Mouse (Mus musculus): ENCODE results near the gene Pithd1.

Gene Pithd1

GRCm38 (mm10) chr4:135960717-135961116 lies 26.3 kb downstream of the Pithd1 start:
- DNase-seq: peak; percentile 86

GRCm38 (mm10) chr4:135958354-135958753 lies 28.7 kb downstream of the Pithd1 start:
- no peak for DNase-seq

- DNase-seq: no peak
These were observed 31.2 kb downstream of the Pithd1 start for GRCm38 (mm10) chr4:135955886-135956285.

- peak; percentile 82 for DNase-seq
These were observed 32.8 kb downstream of the Pithd1 start for GRCm38 (mm10) chr4:135954241-135954640.

- no peak for DNase-seq
These were observed 33.9 kb downstream of the Pithd1 start for GRCm38 (mm10) chr4:135953179-135953578.

- peak; percentile 46 for DNase-seq
These were observed 35.6 kb downstream of the Pithd1 start for GRCm38 (mm10) chr4:135951505-135951904.

GRCm38 (mm10) chr4:135950365-135950764 lies 36.7 kb downstream of the Pithd1 start:
- peak; percentile 67 for DNase-seq

- DNase-seq: peak; percentile 83
These were observed 37.2 kb downstream of the Pithd1 start for GRCm38 (mm10) chr4:135949911-135950310.

GRCm38 (mm10) chr4:135949475-135949874 lies 37.6 kb downstream of the Pithd1 start:
- DNase-seq: no peak

- DNase-seq: no peak
These were observed 38.9 kb downstream of the Pithd1 start for GRCm38 (mm10) chr4:135948142-135948541.

GRCm38 (mm10) chr4:135946659-135947301 lies 40.3 kb downstream of the Pithd1 start:
- DNase-seq: no peak

GRCm38 (mm10) chr4:135946278-135946658 lies 40.8 kb downstream of the Pithd1 start, which contains the start of gene Hmgcl:
TSS of gene Hmgcl (plus strand) at chr4:135946448.
- peak; percentile 94 for DNase-seq

- DNase-seq: no peak
These were observed 41.4 kb downstream of the Pithd1 start for GRCm38 (mm10) chr4:135945706-135946105.

GRCm38 (mm10) chr4:135943389-135943788 lies 43.7 kb downstream of the Pithd1 start:
- DNase-seq: peak; percentile 28

- no peak for DNase-seq
These were observed 44.9 kb downstream of the Pithd1 start for GRCm38 (mm10) chr4:135942193-135942592.

GRCm38 (mm10) chr4:135941026-135941425 lies 46.0 kb downstream of the Pithd1 start:
- DNase-seq: peak; percentile 26

GRCm38 (mm10) chr4:135938858-135939257 lies 48.2 kb downstream of the Pithd1 start:
- DNase-seq: no peak

- no peak for DNase-seq
These were observed 51.6 kb downstream of the Pithd1 start for GRCm38 (mm10) chr4:135935502-135935901.

GRCm38 (mm10) chr4:135934708-135935500 lies 52.2 kb downstream of the Pithd1 start:
- DNase-seq: no peak

- no peak for DNase-seq
These were observed 55.2 kb downstream of the Pithd1 start for GRCm38 (mm10) chr4:135931832-135932231.

- no peak for DNase-seq
These were observed 56.8 kb downstream of the Pithd1 start for GRCm38 (mm10) chr4:135930239-135930638.

- DNase-seq: no peak
These were observed 57.2 kb downstream of the Pithd1 start for GRCm38 (mm10) chr4:135929828-135930227.

GRCm38 (mm10) chr4:135929405-135929804 lies 57.7 kb downstream of the Pithd1 start:
- DNase-seq: no peak

- DNase-seq: no peak
These were observed 58.7 kb downstream of the Pithd1 start for GRCm38 (mm10) chr4:135928376-135928775.
